Mouse (Mus musculus) forebrain, postnatal 0 days (tissue): ENCODE measurements around the gene Rpl4. TPM values are rescaled to one million over a fixed set of nuclear protein-coding genes. Genes with fewer than 3 reads are reported as not detected.

ENCODE experiments used
- ATAC-seq: fragments of 200-750 bp; cut with Nextera tagmentation; 2 replicates; pipeline ENCODE4 v1.8.0; 2017; ENCODE audit warnings: mild to moderate bottlenecking, moderate library complexity
- DNase-seq: peaks from one replicate; pipeline ENCODE4 v3.0.0-alpha.2; 2015
- H3K27ac ChIP-seq: fragments of 300-500 bp; sonication (generic); 2 replicates; pipeline ENCODE4 v1.5.1; 2014; ENCODE audit warnings: low read depth, mild to moderate bottlenecking, antibody characterized with exemption, low read length, moderate library complexity, mixed read lengths
- H3K27me3 ChIP-seq: fragments of 300-500 bp; sonication (generic); 2 replicates; pipeline ENCODE4 v1.6.1; 2014; ENCODE audit warnings: mild to moderate bottlenecking, low read length, mixed read lengths; ENCODE audit not compliant: insufficient read depth
- H3K36me3 ChIP-seq: fragments of 300-500 bp; sonication (generic); 2 replicates; pipeline ENCODE4 v1.6.1; 2014; ENCODE audit warnings: mild to moderate bottlenecking, moderate library complexity; ENCODE audit not compliant: insufficient read depth
- H3K4me1 ChIP-seq: fragments of 300-500 bp; sonication (generic); 2 replicates; pipeline ENCODE4 v1.6.1; 2014; ENCODE audit warnings: antibody characterized with exemption; ENCODE audit not compliant: insufficient read depth
- H3K4me2 ChIP-seq: fragments of 300-500 bp; sonication (generic); 2 replicates; pipeline ENCODE4 v1.6.1; 2014; ENCODE audit warnings: low read depth, mild to moderate bottlenecking, moderate library complexity
- H3K4me3 ChIP-seq: fragments of 300-500 bp; sonication (generic); 2 replicates; pipeline ENCODE4 v1.5.1; 2014; ENCODE audit warnings: low read depth, low read length, mixed read lengths
- H3K9ac ChIP-seq: fragments of 300-500 bp; sonication (generic); 2 replicates; pipeline ENCODE4 v1.6.1; 2014; ENCODE audit warnings: mild to moderate bottlenecking
- H3K9me3 ChIP-seq: fragments of 300-500 bp; sonication (generic); 2 replicates; pipeline ENCODE4 v1.6.1; 2016; ENCODE audit warnings: low read length
- CTCF ChIP-seq: sonication (generic); IDR thresholded peaks from 2 replicates; pipeline ENCODE4 v1.5.1; 2016; ENCODE audit warnings: antibody characterized with exemption, control low read depth, low read depth
- WGBS: fragments of 180-500 bp; shearing (Covaris S2); extraction: QIAGEN DNeasy Blood & Tissue Kit; methylation state at CpG from one replicate; pipeline ENCODE4 v1.1.7; 2014; 5-methylcytosine and 5-hydroxymethylcytosine counted together
- polyA plus RNA-seq: library from polyadenylated mRNA; unstranded; fragments of >200 nt; fragmentation: Nextera tagmentation; extraction: Ambion mirVana; gene quantifications from 2 replicates; pipeline ENCODE4 v1.2.1, GENCODE M21; 2015
- total RNA-seq: library from RNA; depleted of rRNA; stranded (reverse); fragments of >200 nt; gene quantifications from 2 replicates; pipeline ENCODE4 v1.2.3, GENCODE M21; 2014

The Rpl4 gene
- total and polyA plus RNA-seq, 2 experiments from 2014 or later = 693 to 957 TPM

GRCm38 (mm10) chr9:64214452-64214851, 41.3 kb downstream of the Rpl4 start:
- Histone ChIP-seq H3K27ac (no peak overlapping the region), H3K36me3 (no peaks in the 10 kb centered on the region), H3K4me2 (no peak overlapping the region), H3K4me3 (no peak overlapping the region), H3K9me3 (no peaks in the 10 kb centered on the region), H3K27me3 (no peaks in the 10 kb centered on the region), H3K9ac (no peak overlapping the region), H3K4me1 (no peaks in the 10 kb centered on the region)
- ATAC-seq (no peak), DNase-seq (no peak)
- WGBS = 94% methylated on average over 17 of the region's 17 CpGs
- TF ChIP-seq CTCF = no peak

- Histone ChIP-seq H3K36me3 (no peaks in the 10 kb centered on the region), H3K9ac (no peak overlapping the region), H3K27me3 (no peaks in the 10 kb centered on the region), H3K4me2 (no peak overlapping the region), H3K4me3 (no peak overlapping the region), H3K9me3 (no peaks in the 10 kb centered on the region), H3K27ac (no peak overlapping the region), H3K4me1 (no peaks in the 10 kb centered on the region)
- ATAC-seq (no peak), DNase-seq (no peak)
- TF ChIP-seq CTCF = no peak
- WGBS = 61% methylated on average over 4 of the region's 4 CpGs
Observed at GRCm38 (mm10) chr9:64216090-64216489, 42.9 kb downstream of the Rpl4 start.

GRCm38 (mm10) chr9:64216641-64217040, 43.5 kb downstream of the Rpl4 start:
- TF ChIP-seq CTCF = no peak
- Histone ChIP-seq H3K36me3 (no peaks in the 10 kb centered on the region), H3K4me1 (no peaks in the 10 kb centered on the region), H3K27ac (no peak overlapping the region), H3K27me3 (no peaks in the 10 kb centered on the region), H3K9ac (no peak overlapping the region), H3K4me2 (no peak overlapping the region), H3K9me3 (no peaks in the 10 kb centered on the region), H3K4me3 (no peak overlapping the region)
- ATAC-seq = no peak
- DNase-seq = no peak
- WGBS = 93% methylated on average over 2 of the region's 2 CpGs

- no peak for TF ChIP-seq CTCF
- Histone ChIP-seq H3K4me2 (no peak overlapping the region), H3K27me3 (no peaks in the 10 kb centered on the region), H3K9ac (no peak overlapping the region), H3K27ac (no peak overlapping the region), H3K36me3 (no peaks in the 10 kb centered on the region), H3K9me3 (no peaks in the 10 kb centered on the region), H3K4me3 (no peak overlapping the region), H3K4me1 (no peaks in the 10 kb centered on the region)
- DNase-seq = no peak
- ATAC-seq = no peak
Observed at GRCm38 (mm10) chr9:64217887-64218286, 44.7 kb downstream of the Rpl4 start.

- Histone ChIP-seq H3K27me3 (no peaks in the 10 kb centered on the region), H3K9ac (no peak overlapping the region), H3K4me3 (no peak overlapping the region), H3K27ac (no peak overlapping the region), H3K36me3 (no peaks in the 10 kb centered on the region), H3K4me1 (no peaks in the 10 kb centered on the region), H3K4me2 (no peak overlapping the region), H3K9me3 (no peaks in the 10 kb centered on the region)
- TF ChIP-seq CTCF = no peak
- ATAC-seq = no peak
- DNase-seq = no peak
- 27% methylated on average over 1 of the region's 1 CpGs for WGBS
Observed at GRCm38 (mm10) chr9:64219305-64219704, 46.1 kb downstream of the Rpl4 start.

GRCm38 (mm10) chr9:64219772-64220420, 46.7 kb downstream of the Rpl4 start:
- H3K27ac ChIP-seq = no peak overlapping the region
- no peaks in the 10 kb centered on the region for H3K36me3 ChIP-seq
- no peak overlapping the region for H3K9ac ChIP-seq
- no peak overlapping the region for H3K4me2 ChIP-seq
- 84% methylated on average over 10 of the region's 10 CpGs for WGBS
- no peak for TF ChIP-seq CTCF
- no peaks in the 10 kb centered on the region for H3K9me3 ChIP-seq
- ATAC-seq (no peak), DNase-seq (no peak)
- H3K27me3 ChIP-seq = no peaks in the 10 kb centered on the region
- H3K4me3 ChIP-seq = no peak overlapping the region
- H3K4me1 ChIP-seq = no peaks in the 10 kb centered on the region

- TF ChIP-seq CTCF = no peak
- Histone ChIP-seq H3K4me2 (no peak overlapping the region), H3K9me3 (no peaks in the 10 kb centered on the region), H3K36me3 (no peaks in the 10 kb centered on the region), H3K9ac (no peak overlapping the region), H3K27ac (no peak overlapping the region), H3K4me3 (no peak overlapping the region), H3K4me1 (no peaks in the 10 kb centered on the region), H3K27me3 (no peaks in the 10 kb centered on the region)
- 67% methylated on average over 1 of the region's 1 CpGs for WGBS
- no peak for ATAC-seq
- DNase-seq = no peak
Observed at GRCm38 (mm10) chr9:64220603-64221002, 47.4 kb downstream of the Rpl4 start.
